Mouse (Mus musculus) CH12.LX (cell line): ENCODE results near the gene Stk19. TPM values are rescaled to one million over a fixed set of nuclear protein-coding genes. Genes with fewer than 3 reads are reported as not detected.
A peak's percentile ranks its signal among the peaks of the same experiment; 100 is the strongest.

Experiments used
- DNase-seq: peaks from one replicate; pipeline ENCODE4 v3.0.0-alpha.2; 2013; ENCODE audit errors: extremely low read depth
- H3K27ac ChIP-seq: 2 replicates; pipeline ENCODE4 v1.5.1; 2012; ENCODE audit warnings: low read depth, mild to moderate bottlenecking, control low read depth, moderate library complexity; ENCODE audit not compliant: insufficient read depth
- H3K27me3 ChIP-seq: replicated peaks from 2 replicates; pipeline ENCODE3; 2012; ENCODE audit warnings: inconsistent platforms
- H3K36me3 ChIP-seq, 2 experiments: replicated peaks in 1 of 2; 2 replicates each; pipeline versions ENCODE3 to v1.6.1; 2012; ENCODE audit warnings: inconsistent platforms in 1 of 2, low read length in 1 of 2, mild to moderate bottlenecking in 1 of 2, mixed read lengths in 1 of 2, moderate library complexity in 1 of 2; ENCODE audit not compliant: control insufficient read depth in 1 of 2, insufficient read depth in 1 of 2
- H3K4me1 ChIP-seq, 2 experiments: 2 replicates each; pipeline ENCODE4 v1.6.1; 2012; ENCODE audit warnings: inconsistent platforms in 1 of 2, moderate library complexity in 1 of 2; ENCODE audit not compliant: insufficient read depth in 2 of 2, control insufficient read depth in 1 of 2
- H3K4me2 ChIP-seq: 2 replicates; pipeline ENCODE4 v1.6.1; 2012; ENCODE audit warnings: low read depth, mild to moderate bottlenecking, control low read depth; ENCODE audit not compliant: poor library complexity, insufficient read depth, severe bottlenecking
- H3K4me3 ChIP-seq, 3 experiments: fragments of 150-350 bp in 1 of 3; sonication (generic) in 1 of 3; replicated peaks in 1 of 3; 2 replicates each; pipeline versions ENCODE3 to v1.5.1; 2011 to 2012; ENCODE audit warnings: low read depth in 2 of 3, low read length in 2 of 3, mild to moderate bottlenecking in 2 of 3, moderate library complexity in 2 of 3, control low read depth in 1 of 3, improper control_type of control experiment in 1 of 3, inconsistent platforms in 1 of 3, mixed read lengths in 1 of 3; ENCODE audit not compliant: poor library complexity in 1 of 3
- H3K79me2 ChIP-seq: replicated peaks from 2 replicates; pipeline ENCODE4 v1.6.1; 2012; ENCODE audit warnings: mild to moderate bottlenecking, moderate library complexity; ENCODE audit not compliant: control insufficient read depth, poor library complexity, insufficient read depth, severe bottlenecking; ENCODE audit errors: extremely low read depth
- H3K9ac ChIP-seq: 2 replicates; pipeline ENCODE4 v1.6.1; 2012; ENCODE audit warnings: low read depth, mild to moderate bottlenecking, control low read depth, moderate library complexity; ENCODE audit not compliant: insufficient read depth
- H3K9me3 ChIP-seq: replicated peaks from 2 replicates; pipeline ENCODE3; 2012; ENCODE audit warnings: low read length, inconsistent platforms, mixed read lengths
- BHLHE40 ChIP-seq: IDR thresholded peaks from 2 replicates; pipeline ENCODE4 v1.6.1; 2011; ENCODE audit warnings: mild to moderate bottlenecking, low read depth, low read length, improper control_type of control experiment
- CHD2 ChIP-seq: IDR thresholded peaks from 2 replicates; pipeline ENCODE4 v1.6.1; 2011; ENCODE audit warnings: low read length, improper control_type of control experiment
- ELF1 ChIP-seq: IDR thresholded peaks from 2 replicates; pipeline ENCODE4 v1.6.1; 2014; ENCODE audit warnings: low read depth, mild to moderate bottlenecking, inconsistent platforms, low read length, improper control_type of control experiment
- EP300 ChIP-seq: IDR thresholded peaks from 2 replicates; pipeline ENCODE4 v1.6.1; 2011; ENCODE audit warnings: low read length, improper control_type of control experiment
- ETS1 ChIP-seq: conservative IDR thresholded peaks from 2 replicates; pipeline ENCODE4 v1.6.1; 2012; ENCODE audit warnings: low read depth, mild to moderate bottlenecking, inconsistent platforms, low read length, improper control_type of control experiment, moderate library complexity
- HCFC1 ChIP-seq: IDR thresholded peaks from 2 replicates; pipeline ENCODE4 v1.6.1; 2012; ENCODE audit warnings: low read depth, mild to moderate bottlenecking, inconsistent platforms, low read length, improper control_type of control experiment
- JUND ChIP-seq: conservative IDR thresholded peaks from 2 replicates; pipeline ENCODE4 v1.6.1; 2011; ENCODE audit warnings: low read depth, low read length, improper control_type of control experiment
- KAT2A ChIP-seq: IDR thresholded peaks from 2 replicates; pipeline ENCODE4 v1.6.1; 2012; ENCODE audit warnings: low read length, improper control_type of control experiment, inconsistent platforms; ENCODE audit not compliant: insufficient replicate concordance
- MAX ChIP-seq: IDR thresholded peaks from 2 replicates; pipeline ENCODE4 v1.6.1; 2011; ENCODE audit warnings: low read length, improper control_type of control experiment
- MXI1 ChIP-seq: IDR thresholded peaks from 2 replicates; pipeline ENCODE4 v1.6.1; 2011; ENCODE audit warnings: mild to moderate bottlenecking, low read depth, low read length, improper control_type of control experiment
- MYC ChIP-seq: IDR thresholded peaks from 2 replicates; pipeline ENCODE4 v1.6.1; 2011; ENCODE audit warnings: low read depth, mild to moderate bottlenecking, improper control_type of control experiment, low read length
- NELFE ChIP-seq: IDR thresholded peaks from 2 replicates; pipeline ENCODE4 v1.6.1; 2011; ENCODE audit warnings: low read depth, low read length, improper control_type of control experiment
- NRF1 ChIP-seq: IDR thresholded peaks from 2 replicates; pipeline ENCODE4 v1.6.1; 2014; ENCODE audit warnings: low read depth, mild to moderate bottlenecking, inconsistent platforms, low read length, improper control_type of control experiment, moderate library complexity
- PAX5 ChIP-seq: IDR thresholded peaks from 2 replicates; pipeline ENCODE4 v1.6.1; 2012; ENCODE audit warnings: low read length, inconsistent platforms, mixed read lengths
- POLR2AphosphoS2 ChIP-seq: IDR thresholded peaks from 2 replicates; pipeline ENCODE4 v1.6.1; 2011; ENCODE audit warnings: low read depth, low read length, improper control_type of control experiment
- RAD21 ChIP-seq: IDR thresholded peaks from 2 replicates; pipeline ENCODE4 v1.6.1; 2011; ENCODE audit warnings: low read depth, mild to moderate bottlenecking, low read length, improper control_type of control experiment, moderate library complexity
- RCOR1 ChIP-seq: conservative IDR thresholded peaks from 2 replicates; pipeline ENCODE4 v1.6.1; 2012; ENCODE audit warnings: low read depth, mild to moderate bottlenecking, inconsistent platforms, low read length, improper control_type of control experiment
- SIN3A ChIP-seq: IDR thresholded peaks from 2 replicates; pipeline ENCODE4 v1.6.1; 2012; ENCODE audit warnings: low read length, improper control_type of control experiment, inconsistent platforms
- SMC3 ChIP-seq: IDR thresholded peaks from 2 replicates; pipeline ENCODE4 v1.6.1; 2011; ENCODE audit warnings: low read depth, low read length, improper control_type of control experiment
- TBP ChIP-seq: conservative IDR thresholded peaks from 2 replicates; pipeline ENCODE4 v1.6.1; 2011; ENCODE audit warnings: low read depth, low read length, improper control_type of control experiment
- UBTF ChIP-seq: IDR thresholded peaks from 2 replicates; pipeline ENCODE4 v1.6.1; 2012; ENCODE audit warnings: low read depth, mild to moderate bottlenecking, inconsistent platforms, low read length, improper control_type of control experiment, moderate library complexity
- USF2 ChIP-seq: conservative IDR thresholded peaks from 2 replicates; pipeline ENCODE4 v1.6.1; 2011; ENCODE audit warnings: low read depth, low read length, improper control_type of control experiment
- ZC3H11A ChIP-seq: IDR thresholded peaks from 2 replicates; pipeline ENCODE4 v1.6.1; 2012; ENCODE audit warnings: low read depth, mild to moderate bottlenecking, inconsistent platforms, low read length, improper control_type of control experiment
- dilution Hi-C: fragments of 300-500 bp; cut with MboI; formaldehyde crosslinking; loops from 2 replicates; pipeline ENCODE4 v1.14.3; 2020; ENCODE audit warnings: low sequenced_read_pairs; ENCODE audit not compliant: extremely low pct_unique_long_range_greater_than_20kb, extremely low pct_ligation_motif_present
- in situ Hi-C: fragments of 300-500 bp; cut with MboI; formaldehyde crosslinking; loops from 3 replicates; pipeline ENCODE4 v1.14.3; 2019; ENCODE audit warnings: low sequenced_read_pairs, low pct_ligation_motif_present, low pct_unique_long_range_greater_than_20kb, mixed read lengths
- polyA plus RNA-seq: library from polyadenylated mRNA; unstranded; fragments of >175 nt; gene quantifications from 2 replicates; pipeline ENCODE4 v1.2.1, GENCODE M21; 2012; ENCODE audit warnings: low read depth; ENCODE audit not compliant: insufficient read length
- total RNA-seq, 2 experiments: library from RNA; depleted of rRNA; stranded (reverse); fragments of 300-350 nt in 1 of 2; fragments of >200 nt in 1 of 2; gene quantifications; 2 replicates each; pipeline ENCODE4 v1.2.3; 2012 to 2014

Gene Stk19
- total and polyA plus RNA-seq, 3 experiments, result 22.6 to 37.1 (median 27.7) TPM

GRCm38 (mm10) chr17:34874321-34874720 is 37.6 kb upstream of the Stk19 start:
- Histone ChIP-seq H3K27ac (no peak overlapping the region), H3K36me3 (no peaks in the 10 kb centered on the region), H3K4me2 (no peak overlapping the region), H3K27me3 (no peaks in the 10 kb centered on the region), H3K79me2 (no peaks in the 10 kb centered on the region), H3K4me1 (peaks cover 0 to 6% of the 10 kb centered on the region in 2 experiments; a peak in 2 of 4 replicates), H3K9me3 (no peaks in the 10 kb centered on the region), H3K9ac (no peak overlapping the region), H3K4me3 (no peak overlapping the region)
- in situ Hi-C loops, result no loop called here
- dilution Hi-C loops, result no loop called here
- TF ChIP-seq CHD2 (no peak), KAT2A (no peak), USF2 (no peak), EP300 (no peak)
- no peak for DNase-seq

- in situ Hi-C loops, result no loop called here
These were observed 29.2 kb upstream of the Stk19 start for GRCm38 (mm10) chr17:34865981-34866380.

GRCm38 (mm10) chr17:34862416-34863081 is 25.8 kb upstream of the Stk19 start, which contains the start of gene Cfb:
Gene Cfb (minus strand): TSS chr17:34862518.
- H3K79me2 ChIP-seq, result no peaks in the 10 kb centered on the region
- in situ Hi-C loops (no loop called here), dilution Hi-C loops (no loop called here)
- H3K4me1 ChIP-seq, result peaks cover 5 to 46% of the 10 kb centered on the region in 2 experiments; a peak in 3 of 4 replicates
- TF ChIP-seq UBTF, result no peak
- no peak for TF ChIP-seq TBP
- TF ChIP-seq NRF1, result no peak
- TF ChIP-seq BHLHE40, result no peak
- TF ChIP-seq SIN3A, result no peak
- no peak for TF ChIP-seq JUND
- no peak for TF ChIP-seq NELFE
- no peak for TF ChIP-seq CHD2
- no peak for TF ChIP-seq POLR2AphosphoS2
- TF ChIP-seq MXI1, result no peak
- no peak for TF ChIP-seq HCFC1
- TF ChIP-seq SMC3, result no peak
- TF ChIP-seq EP300, result no peak
- H3K27ac ChIP-seq, result no peak within 1 kb of the TSS
- H3K36me3 ChIP-seq, result peaks cover under 1 to 25% of the 10 kb centered on the region in 2 experiments
- H3K9me3 ChIP-seq, result no peaks in the 10 kb centered on the region
- DNase-seq, result no peak
- H3K4me3 ChIP-seq, result no peak within 1 kb of the TSS
- H3K27me3 ChIP-seq, result no peaks in the 10 kb centered on the region
- H3K9ac ChIP-seq, result no peak within 1 kb of the TSS
- H3K4me2 ChIP-seq, result no peak within 1 kb of the TSS

More at GRCm38 (mm10) chr17:34865981-34866380, 29.2 kb upstream of the Stk19 start:
- peaks cover 5 to 28% of the 10 kb centered on the region in 2 experiments; a peak in 3 of 4 replicates for H3K4me1 ChIP-seq
- TF ChIP-seq PAX5 (no peak), ETS1 (no peak; the same call in 1 of the 2 replicates), ELF1 (peak; percentile 53), RCOR1 (0 out of 2 replicates have a peak, but pooled peaks have one; percentile 34), JUND (no peak), MYC (no peak), ZC3H11A (no peak), CHD2 (no peak), BHLHE40 (0 out of 2 replicates have a peak, but pooled peaks have one; percentile 23), MAX (no peak), EP300 (0 out of 2 replicates have a peak, but pooled peaks have one; percentile 48), KAT2A (no peak), RAD21 (no peak), TBP (no peak), UBTF (no peak), USF2 (no peak)
- TF ChIP-seq, all 38 proteins: peak for 4
- no peak overlapping the region for H3K4me3 ChIP-seq
- H3K36me3 ChIP-seq, result no peaks in the 10 kb centered on the region
- peak overlapping the region; percentile 10; the same call in 1 of the 2 replicates for H3K4me2 ChIP-seq
- no peak overlapping the region for H3K27ac ChIP-seq
- peak; percentile 51 for DNase-seq
- H3K79me2 ChIP-seq, result no peaks in the 10 kb centered on the region
- H3K9me3 ChIP-seq, result no peaks in the 10 kb centered on the region
- dilution Hi-C loops, result no loop called here
- H3K27me3 ChIP-seq, result no peaks in the 10 kb centered on the region
- no peak overlapping the region for H3K9ac ChIP-seq
